Mouse (Mus musculus) gastrocnemius, adult 18-20 months (tissue): ENCODE measurements around the gene Ripor3. TPM values are rescaled to one million over a fixed set of nuclear protein-coding genes. Genes with fewer than 3 reads are reported as not detected.

Experiments used
- DNase-seq: peaks from one replicate; pipeline ENCODE4 v3.0.0; 2021; ENCODE audit warnings: low spot score
- total RNA-seq, 2 experiments: library from RNA; stranded (reverse); gene quantifications; 2 replicates each; pipeline ENCODE4 v1.2.3; 2021

The Ripor3 gene
- total RNA-seq, 2 experiments from 2014 or later = 0.09 to 0.11 TPM

- DNase-seq = no peak
These were observed 21.4 kb upstream of the Ripor3 start for GRCm38 (mm10) chr2:168031842-168032241.

GRCm38 (mm10) chr2:168028376-168028775, 18.0 kb upstream of the Ripor3 start:
- DNase-seq = no peak

DNA sequence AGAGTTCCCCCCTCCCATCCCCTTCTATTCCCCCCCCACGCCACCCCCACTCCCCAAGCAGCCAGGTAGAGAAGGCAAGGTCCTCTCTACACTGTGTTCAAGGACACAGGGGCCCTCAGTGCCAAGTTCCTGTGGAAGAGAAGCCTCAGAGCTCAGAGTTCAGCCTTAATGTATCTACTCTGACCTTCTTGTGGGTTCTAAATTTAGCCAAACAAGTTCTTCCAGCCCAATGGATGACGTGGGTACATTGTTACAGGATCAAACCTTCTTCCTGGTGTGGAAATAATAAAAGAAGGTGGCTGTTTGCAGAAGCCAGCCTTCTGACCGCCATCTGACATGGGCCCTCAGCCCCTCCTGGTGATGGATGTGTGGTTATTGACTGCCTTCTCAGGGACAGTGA, 16.0 kb upstream of the Ripor3 start:
- DNase-seq = no peak

DNA sequence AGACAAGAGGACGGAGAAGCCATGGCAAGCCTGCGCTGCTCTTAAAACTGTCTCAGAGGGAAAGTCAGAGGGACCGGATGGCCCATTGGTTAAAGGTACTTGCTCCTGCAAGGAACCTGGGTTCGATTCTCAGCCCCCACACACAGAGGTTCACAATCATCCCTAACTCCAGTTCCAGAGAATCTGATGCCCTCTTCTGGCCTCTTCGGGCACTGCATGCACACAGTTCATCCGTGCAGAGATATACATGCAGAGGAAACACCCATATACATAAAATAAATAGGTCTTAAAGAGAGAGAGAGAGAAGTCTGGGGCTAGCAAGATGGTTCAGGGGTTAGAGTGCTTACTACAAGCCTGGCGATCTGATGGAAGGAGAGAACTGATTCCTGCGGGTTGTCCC, 15.5 kb upstream of the Ripor3 start:
- DNase-seq = no peak

GRCm38 (mm10) chr2:168025174-168025573, 14.8 kb upstream of the Ripor3 start:
- DNase-seq = no peak

DNA sequence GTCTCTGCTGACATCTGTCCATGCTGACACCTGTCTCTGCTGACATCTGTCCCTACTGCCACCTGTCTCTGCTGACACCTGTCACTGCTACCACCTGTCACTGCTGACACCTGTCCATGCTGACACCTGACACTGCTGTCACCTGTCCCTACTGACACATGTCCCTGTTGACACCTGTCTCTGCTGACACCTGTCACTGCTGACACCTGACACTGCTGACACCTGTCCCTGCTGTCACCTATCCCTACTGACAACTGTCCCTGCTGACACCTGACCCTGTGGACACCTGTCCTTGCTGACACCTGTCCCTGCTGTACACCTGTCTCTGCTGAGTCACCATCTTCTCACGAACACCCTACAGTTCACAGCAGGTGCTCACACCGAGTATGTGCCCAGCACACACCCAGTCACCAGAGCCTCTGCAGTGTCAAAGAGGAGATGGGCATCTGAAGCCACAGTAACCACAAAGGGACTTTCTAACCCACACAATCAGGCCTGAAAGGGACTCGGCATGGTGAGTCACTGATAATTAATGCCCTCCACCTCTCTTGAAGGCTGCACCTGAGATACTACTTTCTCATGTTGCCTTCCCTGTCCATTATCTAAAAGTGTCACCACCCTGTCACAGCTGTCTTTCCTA, 13.5 kb upstream of the Ripor3 start:
- DNase-seq = no peak

GRCm38 (mm10) chr2:168019201-168019715, 8.8 kb upstream of the Ripor3 start:
- peak; percentile 42 for DNase-seq

- peak; percentile 80 for DNase-seq
These were observed 6.6 kb upstream of the Ripor3 start for GRCm38 (mm10) chr2:168016951-168017391.

DNA sequence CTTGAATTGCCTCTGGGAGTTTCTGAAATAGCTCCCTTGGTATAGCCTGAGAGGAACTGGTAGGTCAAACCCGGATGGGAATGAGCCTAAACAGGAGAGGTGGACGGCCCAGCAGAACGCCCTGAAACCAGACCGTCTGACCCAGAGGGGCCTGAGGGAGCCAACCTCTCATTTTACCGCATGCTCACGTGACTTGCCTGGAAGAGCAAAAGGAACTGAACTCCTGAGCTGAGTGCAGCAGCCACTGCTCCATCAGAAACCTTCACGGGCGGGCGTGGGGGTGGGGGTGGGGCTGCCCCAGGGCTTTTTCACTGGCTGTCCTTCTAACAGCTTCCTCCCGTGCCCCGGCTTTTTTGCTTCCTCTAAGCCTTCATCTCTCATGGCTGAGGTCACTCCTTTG, 475 bp upstream of the Ripor3 start:
- DNase-seq = no peak

DNA sequence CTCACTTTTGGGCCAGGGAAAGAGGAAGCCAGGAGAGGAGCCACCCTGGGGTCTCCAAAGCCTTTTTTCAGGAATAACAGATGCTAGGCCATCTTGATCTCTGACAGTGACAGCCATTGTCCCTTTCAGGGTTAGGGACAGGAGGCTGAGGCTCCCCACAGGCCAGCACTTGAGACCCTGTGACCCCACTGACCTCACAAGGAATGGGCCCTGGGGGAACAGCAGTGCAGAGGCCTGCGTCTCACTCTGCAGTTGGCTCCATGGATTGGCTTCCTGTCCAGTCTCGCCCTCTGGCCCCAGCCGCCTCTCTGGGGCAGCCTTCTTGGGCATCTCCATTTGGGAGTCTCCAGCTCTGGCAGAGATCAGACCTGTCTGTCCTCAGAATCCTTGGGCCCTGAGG, 2.3 kb downstream of the Ripor3 start:
- DNase-seq = no peak

- DNase-seq = no peak
These were observed 3.9 kb downstream of the Ripor3 start for GRCm38 (mm10) chr2:168006489-168006888.

GRCm38 (mm10) chr2:168005616-168006015, 4.8 kb downstream of the Ripor3 start:
- no peak for DNase-seq

- DNase-seq = no peak
These were observed 5.4 kb downstream of the Ripor3 start for GRCm38 (mm10) chr2:168005005-168005404.

DNA sequence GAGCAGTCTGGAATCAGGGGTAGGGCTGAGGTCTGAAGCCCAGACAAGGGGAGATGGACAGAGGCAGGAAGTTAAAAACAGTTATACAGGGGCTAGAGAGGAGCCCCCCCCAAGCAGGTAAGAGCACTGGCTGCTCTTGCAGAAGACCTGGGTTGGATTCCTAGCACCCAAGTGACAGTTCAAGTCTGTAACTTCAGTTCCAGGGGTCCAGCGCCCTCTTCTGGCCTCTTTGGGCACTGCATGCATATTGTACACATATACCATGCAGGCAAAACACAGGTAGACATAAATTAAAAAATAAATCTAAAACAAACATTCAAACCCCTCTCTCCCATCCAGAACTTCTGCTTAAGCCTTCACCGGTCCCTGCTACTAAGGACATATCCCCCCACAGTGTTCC, 6.0 kb downstream of the Ripor3 start:
- DNase-seq = no peak

DNA sequence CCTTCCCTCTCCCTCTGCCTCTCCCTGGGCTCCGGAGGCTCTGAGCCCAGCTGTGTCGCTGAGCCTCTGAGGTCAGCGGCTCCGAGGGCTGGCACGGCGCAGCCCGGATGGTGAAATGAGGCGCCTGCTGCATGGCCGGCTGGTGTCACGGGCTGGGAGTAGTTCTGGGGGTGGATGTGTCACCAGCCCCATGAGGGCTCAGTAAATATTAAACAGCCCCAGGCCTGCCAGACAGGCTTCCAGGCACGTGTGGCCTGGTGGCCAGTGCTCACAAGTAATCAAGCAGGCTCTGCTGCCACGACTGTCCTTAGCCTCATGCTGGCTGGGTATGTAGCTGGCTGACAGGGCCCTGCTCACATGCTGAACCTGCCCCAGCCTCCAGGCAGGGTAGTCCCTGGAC, 7.0 kb downstream of the Ripor3 start:
- no peak for DNase-seq

GRCm38 (mm10) chr2:168002884-168003283, 7.5 kb downstream of the Ripor3 start:
- no peak for DNase-seq

- no peak for DNase-seq
These were observed 8.2 kb downstream of the Ripor3 start for GRCm38 (mm10) chr2:168002188-168002587.

GRCm38 (mm10) chr2:167999145-167999743, 11.2 kb downstream of the Ripor3 start:
- DNase-seq = no peak

GRCm38 (mm10) chr2:167997562-167997961, 12.9 kb downstream of the Ripor3 start:
- DNase-seq = no peak

- DNase-seq = no peak
These were observed 13.7 kb downstream of the Ripor3 start for GRCm38 (mm10) chr2:167996672-167997215.

- no peak for DNase-seq
These were observed 14.4 kb downstream of the Ripor3 start for GRCm38 (mm10) chr2:167995870-167996635.

- DNase-seq = no peak
These were observed 17.2 kb downstream of the Ripor3 start for GRCm38 (mm10) chr2:167993260-167993659.
